Mouse (Mus musculus) CD8-positive naive resting alpha-beta T cell, adult 2 months (primary cell): ENCODE data around the gene Aldh9a1.
"Not testable (repeated sequence)": the region's sequence is repeated elsewhere in the genome, so short reads cannot be mapped to it uniquely, and the experiment has no call there.

Experiments
- DNase-seq, 2 experiments: peaks; one replicate each; pipeline ENCODE4 v3.0.0; 2022; ENCODE audit warnings: low read depth in 2 of 2, low spot score in 2 of 2

The Aldh9a1 gene

DNA sequence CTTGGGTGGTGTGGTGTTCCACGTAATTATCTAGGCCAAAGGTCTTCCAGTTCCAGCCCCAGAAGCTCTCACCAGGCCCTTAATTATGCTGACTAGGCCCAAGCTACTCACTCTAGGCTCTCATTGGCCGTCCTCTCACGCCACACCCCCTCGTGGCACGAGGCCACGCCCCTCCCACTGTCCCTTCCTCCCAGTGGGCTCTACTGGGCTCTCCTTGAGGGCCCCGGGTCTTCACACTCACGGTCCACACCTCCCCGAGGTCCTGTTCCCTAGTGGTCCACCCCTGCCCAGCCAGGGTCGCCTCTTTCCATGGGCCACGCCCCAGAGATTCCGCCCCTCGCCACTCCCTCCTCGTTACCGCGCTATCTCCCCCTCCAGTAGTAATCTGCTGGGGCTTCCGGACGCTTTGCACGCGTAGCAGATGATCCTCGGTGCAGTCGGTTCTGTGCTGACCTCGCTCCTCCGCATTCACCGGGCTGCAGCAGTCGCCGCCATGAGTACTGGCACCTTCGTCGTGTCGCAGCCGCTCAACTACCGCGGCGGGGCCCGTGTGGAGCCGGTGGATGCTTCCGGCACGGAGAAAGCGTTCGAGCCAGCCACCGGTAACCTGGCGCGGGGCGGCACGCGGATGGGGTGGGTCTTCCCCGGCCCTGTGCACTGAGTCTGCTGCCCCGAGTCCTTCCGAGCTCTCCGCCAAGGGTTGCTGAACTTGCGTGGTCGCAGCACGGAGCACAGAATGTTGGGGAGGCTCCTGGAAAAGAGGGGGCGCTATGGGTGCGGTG, at the start of gene Aldh9a1:
TSS of gene Aldh9a1 (plus strand) at position 177 of the 782 bp plus-strand sequence.
- DNase-seq = peak; percentile 57 to 76

GRCm38 (mm10) chr1:167300122-167300521, 49.7 kb upstream of the Aldh9a1 start:
- no peak for DNase-seq

- no peak for DNase-seq
Measured at GRCm38 (mm10) chr1:167305501-167306137, 44.2 kb upstream of the Aldh9a1 start.

DNA sequence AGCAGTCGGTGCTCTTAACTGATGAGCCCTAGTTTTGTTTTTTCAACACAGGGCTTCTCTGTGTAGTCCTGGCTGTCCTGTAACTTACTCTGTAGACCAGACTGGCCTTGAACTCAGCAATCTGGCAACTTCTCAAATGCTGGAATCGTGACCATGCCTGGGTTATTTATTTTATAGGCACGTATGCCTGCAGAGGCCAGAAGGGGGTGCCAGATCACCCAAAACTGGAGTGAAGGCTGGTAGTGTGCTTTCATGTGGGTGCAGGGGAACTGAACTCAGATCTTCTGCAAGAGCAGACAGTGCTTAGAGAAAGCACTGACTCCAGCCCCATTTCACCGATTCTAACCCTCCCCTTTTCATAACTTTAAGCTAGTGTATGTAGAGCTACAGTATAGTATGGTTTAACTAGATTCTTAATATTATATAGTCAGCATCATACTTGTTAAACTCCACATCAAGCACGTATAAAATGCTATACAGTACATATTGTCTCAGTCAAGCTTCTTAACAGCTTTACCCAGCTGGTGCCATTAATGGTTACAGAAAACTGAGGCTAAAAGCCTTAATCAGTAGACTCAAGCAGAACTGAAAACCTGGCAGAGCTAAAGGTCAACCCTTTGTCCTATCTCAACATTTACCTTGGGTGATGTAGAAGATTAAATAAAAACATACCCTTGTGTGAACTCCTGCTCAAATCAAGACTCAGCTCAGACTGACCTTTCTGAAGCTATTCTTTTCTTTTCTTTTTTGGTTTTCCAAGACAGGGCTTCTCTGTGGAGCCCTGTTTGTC, 43.1 kb upstream of the Aldh9a1 start:
- peak; percentile 59 to 71 for DNase-seq

DNA sequence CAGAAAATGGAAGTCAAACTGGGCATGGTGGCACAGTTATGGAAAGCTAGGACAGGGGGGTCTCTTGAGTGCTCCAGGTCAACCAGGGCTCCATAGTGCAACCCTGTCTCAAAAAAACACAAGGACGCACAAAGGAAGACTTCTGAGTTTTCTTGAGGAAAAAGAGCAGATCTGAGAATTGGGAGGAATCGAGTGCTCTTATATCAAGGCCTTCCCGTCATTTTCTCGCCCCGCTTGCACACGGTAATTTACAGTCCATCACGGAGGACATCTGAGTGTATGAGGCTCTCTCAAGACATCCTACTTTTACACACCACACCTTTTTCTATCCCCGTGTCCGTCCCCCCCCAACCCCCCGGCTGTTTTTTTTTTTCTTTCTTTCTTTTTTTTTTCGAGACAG, 42.1 kb upstream of the Aldh9a1 start:
- DNase-seq = no peak

- DNase-seq = peak; percentile 98 to 99
Measured at GRCm38 (mm10) chr1:167308261-167309054, 41.3 kb upstream of the Aldh9a1 start, which contains the start of gene Tmco1. Gene Tmco1 (plus strand): TSS chr1:167308378.

DNA sequence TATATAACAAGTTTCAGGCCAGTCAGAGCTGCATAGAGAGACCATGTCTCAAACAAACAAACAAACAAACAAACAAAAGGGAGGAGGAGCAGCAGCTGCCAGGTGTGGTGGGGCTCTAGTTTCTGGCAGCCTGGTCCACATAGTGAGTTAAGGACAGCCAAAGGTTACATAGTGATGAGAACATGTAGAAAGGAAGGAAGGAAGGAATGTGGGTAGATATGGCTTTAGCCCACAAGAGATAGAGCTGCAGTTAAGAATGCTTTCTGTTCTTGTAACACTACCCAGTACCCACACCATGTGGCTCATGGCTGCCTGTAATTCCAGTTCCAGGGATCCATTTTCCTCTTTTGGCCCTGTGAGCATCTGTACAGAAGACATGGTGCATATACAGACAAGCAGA, 37.4 kb upstream of the Aldh9a1 start:
- no peak for DNase-seq

- no peak for DNase-seq
Measured at GRCm38 (mm10) chr1:167313220-167313619, 36.6 kb upstream of the Aldh9a1 start.

DNA sequence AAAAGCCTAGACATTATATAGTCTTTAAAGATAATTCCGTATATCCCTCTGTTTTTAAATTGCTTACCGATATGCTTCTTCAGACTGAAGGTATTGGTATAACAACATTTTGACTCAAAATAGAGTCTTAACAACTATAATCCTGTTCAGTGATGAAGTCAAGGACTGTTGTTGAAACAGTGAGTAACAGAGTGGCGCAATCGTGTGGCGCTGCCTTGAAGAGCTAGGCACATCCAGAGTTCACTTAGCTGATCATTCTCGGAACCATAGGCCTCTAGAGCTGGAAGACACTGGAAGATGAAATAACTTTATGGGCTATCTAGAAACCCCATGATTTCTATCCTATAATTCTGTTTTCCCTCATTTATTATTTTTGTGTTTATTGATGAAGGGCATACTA, 28.1 kb upstream of the Aldh9a1 start:
- no peak for DNase-seq

DNA sequence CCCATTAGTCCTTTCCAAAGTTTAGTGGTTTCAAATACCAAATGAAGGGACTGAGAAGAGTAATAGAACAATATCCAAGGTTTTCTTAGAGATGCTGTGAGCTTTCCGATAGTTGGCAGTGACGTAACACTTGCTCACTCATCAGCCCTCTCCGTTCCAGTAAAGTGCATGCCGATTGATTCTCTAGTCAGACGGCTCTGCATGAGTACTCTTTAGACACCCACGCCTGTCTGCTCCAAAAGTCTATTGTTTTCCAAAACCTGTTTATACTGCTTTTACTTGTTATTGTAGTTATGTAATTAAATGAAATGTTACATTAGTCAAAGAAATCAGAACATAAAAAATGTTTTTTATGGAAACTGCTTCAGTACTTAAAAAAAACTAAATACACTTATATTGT, 21.0 kb upstream of the Aldh9a1 start:
- no peak for DNase-seq

- no peak for DNase-seq
Measured at GRCm38 (mm10) chr1:167331106-167331505, 18.7 kb upstream of the Aldh9a1 start.

DNA sequence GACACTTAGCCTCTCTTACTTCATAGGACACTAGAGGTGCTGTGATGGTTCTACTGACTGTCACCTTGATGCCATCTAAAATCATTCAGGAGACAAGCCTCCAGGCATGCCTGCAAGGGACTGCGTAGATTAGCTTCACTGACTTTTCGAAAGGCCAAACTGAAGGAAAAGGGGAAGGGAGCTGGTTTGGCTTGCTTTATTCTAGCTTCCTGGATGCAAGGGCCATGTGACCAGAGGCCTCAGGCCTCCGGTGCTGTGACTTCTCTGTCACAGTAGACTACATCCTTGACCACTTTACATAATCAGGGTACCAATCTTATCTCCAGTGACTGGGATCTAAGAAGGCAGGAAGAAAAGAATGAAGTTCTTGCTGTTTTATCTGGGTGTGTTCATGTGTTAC, 13.4 kb upstream of the Aldh9a1 start:
- DNase-seq = no peak

DNA sequence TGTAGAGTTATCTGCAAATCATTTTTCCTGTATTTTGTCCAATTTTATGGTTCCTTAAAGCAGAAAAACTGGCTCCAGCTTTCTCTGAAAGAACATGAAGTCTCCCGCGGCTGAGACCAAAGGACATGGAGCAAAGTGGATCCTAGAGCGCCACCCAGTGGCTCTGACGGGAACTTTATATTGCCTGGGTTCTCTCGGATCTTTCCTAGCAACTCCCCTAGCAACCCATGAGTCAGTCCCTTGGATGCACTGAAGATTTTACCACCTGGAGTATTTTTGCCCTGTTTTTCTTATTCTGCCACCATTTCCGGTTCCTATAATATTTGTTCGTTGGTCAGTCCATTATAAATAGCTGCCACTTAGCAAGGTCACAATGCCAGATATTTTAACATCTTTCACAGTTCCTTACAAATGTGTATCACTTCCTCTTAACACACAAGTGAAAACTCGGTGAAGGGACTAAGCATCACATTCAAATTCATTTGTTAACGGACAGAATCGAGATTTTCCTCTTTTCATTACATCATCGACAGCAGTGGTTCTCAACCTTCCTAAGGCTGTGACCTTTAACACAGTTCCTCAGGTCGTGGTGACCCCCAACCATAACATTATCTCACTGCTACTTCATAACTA, 12.2 kb upstream of the Aldh9a1 start:
- DNase-seq = peak; percentile 74 to 85

DNA sequence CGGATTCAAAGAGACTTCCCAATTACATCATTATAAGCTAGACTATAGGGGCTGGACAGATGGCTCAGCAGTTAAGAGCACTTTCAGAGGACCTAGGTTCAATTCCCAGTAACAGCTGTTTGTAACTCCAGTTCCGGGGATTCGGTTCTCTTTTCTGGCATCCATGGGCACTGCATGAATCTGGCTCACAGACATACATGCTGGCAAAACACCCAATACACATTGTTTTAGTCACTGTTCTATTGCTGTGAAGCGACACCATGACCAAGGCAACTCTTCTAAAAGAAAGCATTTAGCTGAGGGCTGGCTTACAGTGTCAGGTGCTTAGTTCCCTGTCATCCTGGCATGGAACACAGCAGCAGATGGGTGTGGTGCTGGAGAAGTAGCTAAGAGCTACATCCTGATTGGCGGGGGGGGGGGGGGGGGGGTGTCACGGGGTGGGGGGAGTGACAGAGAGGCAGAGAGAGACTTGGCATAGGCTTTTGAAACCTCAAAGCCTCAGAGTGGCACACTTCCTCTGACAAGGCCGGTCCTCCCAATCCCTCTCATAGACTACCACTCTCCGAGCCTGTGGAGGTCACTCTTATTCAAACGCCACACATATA, 10.5 kb upstream of the Aldh9a1 start:
- no peak for DNase-seq

GRCm38 (mm10) chr1:167340111-167340787, 9.5 kb upstream of the Aldh9a1 start:
- DNase-seq = no peak

GRCm38 (mm10) chr1:167340910-167341528, 8.8 kb upstream of the Aldh9a1 start:
- DNase-seq = no peak

DNA sequence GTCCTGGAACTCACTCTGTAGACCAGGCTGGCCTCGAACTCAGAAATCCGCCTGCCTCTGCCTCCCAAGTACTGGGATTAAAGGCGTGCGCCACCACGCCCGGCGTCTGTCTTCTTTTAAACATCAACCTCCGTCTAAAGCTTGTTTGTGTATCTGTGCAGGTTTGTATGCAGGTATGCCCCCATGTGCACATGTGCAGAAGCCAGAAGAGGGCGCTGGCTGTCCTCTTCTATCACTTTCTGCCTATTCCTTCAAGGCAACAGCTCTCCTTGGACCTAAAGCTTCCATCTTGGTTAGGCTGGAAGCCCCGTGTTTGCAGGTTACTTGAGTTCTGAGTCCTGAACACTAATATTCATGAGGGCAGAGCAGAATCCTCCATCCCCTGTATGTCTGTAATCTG, 7.0 kb upstream of the Aldh9a1 start:
- no peak for DNase-seq

DNA sequence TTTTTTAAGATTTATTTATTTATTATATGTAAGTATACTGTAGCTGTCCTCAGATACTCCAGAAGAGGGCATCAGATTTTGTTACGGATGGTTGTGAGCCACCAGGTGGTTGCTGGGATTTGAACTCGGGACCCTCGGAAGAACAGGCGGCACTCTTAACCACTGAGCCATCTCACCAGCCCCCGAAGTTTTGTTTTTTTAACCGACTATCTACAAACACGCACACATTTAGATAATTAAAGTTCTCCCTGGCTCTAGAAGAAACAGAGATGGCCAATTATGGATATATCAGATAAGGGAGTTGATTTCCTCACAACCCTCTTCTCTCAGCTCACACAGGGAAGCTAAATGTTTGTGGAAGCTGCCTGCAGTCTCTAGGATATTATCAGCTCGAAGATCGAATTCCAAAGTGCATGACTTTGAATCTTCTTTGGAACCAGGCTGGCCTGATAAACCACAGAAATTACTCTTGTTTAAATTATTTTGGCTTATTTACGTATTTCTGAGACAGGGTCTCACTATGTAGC, 3.7 kb upstream of the Aldh9a1 start:
- not testable (repeated sequence) for DNase-seq

GRCm38 (mm10) chr1:167349206-167349605, 585 bp upstream of the Aldh9a1 start:
- not testable (repeated sequence) for DNase-seq
